7 mouse cellular contexts compared by ENCODE assay signal in the genomic region with DNA sequence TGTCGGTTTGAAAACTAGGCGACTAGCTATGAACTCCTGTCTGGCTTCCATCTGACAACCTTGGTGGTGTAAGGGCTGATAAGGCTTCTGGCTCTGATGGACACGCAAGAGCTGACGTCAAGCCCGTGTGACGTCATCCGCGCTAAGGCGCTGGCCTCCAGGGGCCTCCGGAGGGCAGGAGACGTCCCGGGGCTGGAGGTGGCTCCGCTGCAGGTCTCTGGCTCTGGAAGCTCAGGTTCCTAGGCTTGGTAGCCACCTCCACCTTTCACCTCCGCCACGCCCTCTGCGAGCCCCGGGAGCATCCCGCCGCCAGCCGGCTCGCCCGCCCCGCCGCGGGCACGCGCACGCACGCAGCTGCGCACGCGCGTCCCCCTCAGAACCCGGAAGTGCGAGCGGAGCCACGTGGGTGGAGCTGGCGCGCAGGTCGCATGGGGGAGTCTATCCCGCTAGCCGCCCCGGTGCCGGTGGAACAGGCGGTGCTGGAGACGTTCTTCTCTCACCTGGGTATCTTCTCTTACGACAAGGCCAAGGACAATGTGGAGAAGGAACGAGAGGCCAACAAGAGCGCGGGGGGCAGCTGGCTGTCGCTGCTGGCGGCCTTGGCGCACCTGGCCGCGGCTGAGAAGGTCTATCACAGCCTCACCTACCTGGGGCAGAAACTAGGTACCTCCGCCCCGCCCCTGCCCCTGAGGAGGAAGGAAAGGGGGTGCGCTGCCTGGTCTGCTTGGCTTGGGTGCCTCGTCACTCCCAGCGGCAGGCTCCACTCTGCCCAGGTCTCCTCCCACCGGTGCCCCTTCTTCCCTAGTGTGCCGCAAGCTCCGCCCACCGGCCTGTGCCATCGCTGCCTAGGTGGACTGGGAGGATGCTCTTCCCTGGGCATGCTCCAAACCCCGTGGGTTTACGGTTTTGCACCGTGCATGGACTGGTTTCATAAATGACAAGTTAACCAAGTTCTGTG. TPM values are rescaled to one million over a fixed set of nuclear protein-coding genes. Genes with fewer than 3 reads are reported as not detected.
A peak's percentile ranks its signal among the peaks of the same experiment; 100 is the strongest.
DNase-seq lines count a peak whose midpoint lies in the region; ATAC-seq and TF ChIP-seq lines count a peak whose summit lies in the region.

A gene (plus strand): TSS at position 390 of the 958 bp plus-strand sequence.

- DNase-seq in adrenal gland, postnatal 25 days = peak; percentile 89
- DNase-seq in heart, adult 2 months = peak; percentile 92 to 93
- DNase-seq in kidney, adult 8-10 months = peak; percentile 70 to 82
- peak; percentile 74 to 88 for DNase-seq in spleen, postnatal 10 days (ENCODE audit: low spot score in 2 of 2)

- peaks cover 8% of the 10 kb centered on the region for H3K4me1 ChIP-seq in embryonic facial prominence, embryonic 12.5 days
- H3K4me1 ChIP-seq in heart, adult 2 months (ENCODE audit: control insufficient read depth, insufficient read depth, low read length) = peaks cover 2% of the 10 kb centered on the region; the same call in 1 of the 2 replicates
- peaks cover 8% of the 10 kb centered on the region for H3K4me1 ChIP-seq in limb, embryonic 13.5 days
- H3K4me1 ChIP-seq in midbrain, embryonic 16.5 days (ENCODE audit: control insufficient read depth, insufficient read depth, low read length) = peaks cover 6% of the 10 kb centered on the region

- H3K4me2 ChIP-seq in embryonic facial prominence, embryonic 12.5 days (replicated peaks) = peak within 1 kb of the TSS; percentile 97
- H3K4me2 ChIP-seq in limb, embryonic 13.5 days (replicated peaks) = peak within 1 kb of the TSS; percentile 97
- peak within 1 kb of the TSS; percentile 97 for H3K4me2 ChIP-seq in midbrain, embryonic 16.5 days (ENCODE audit: low read length)

- H3K9me3 ChIP-seq in embryonic facial prominence, embryonic 12.5 days = no peaks in the 10 kb centered on the region
- no peaks in the 10 kb centered on the region for H3K9me3 ChIP-seq in limb, embryonic 13.5 days
- no peaks in the 10 kb centered on the region for H3K9me3 ChIP-seq in midbrain, embryonic 16.5 days (replicated peaks; ENCODE audit: control insufficient read depth, low read length, poor library complexity, severe bottlenecking)

- intact Hi-C loops in heart, adult 2 months (cut with DNase I) = no loop called here

- H3K27ac ChIP-seq in embryonic facial prominence, embryonic 12.5 days = peak within 1 kb of the TSS; percentile 43; the same call in 1 of the 2 replicates
- peak within 1 kb of the TSS; percentile 72 for H3K27ac ChIP-seq in heart, adult 2 months
- 0 out of 2 replicates have a peak within 1 kb of the TSS, but pooled peaks have one; percentile 22 for H3K27ac ChIP-seq in limb, embryonic 13.5 days
- peak within 1 kb of the TSS; percentile 74 for H3K27ac ChIP-seq in midbrain, embryonic 16.5 days (ENCODE audit: low read length)

- peak; percentile 23; the same call in 1 of the 2 replicates for TF ChIP-seq EP300 in heart, adult 2 months (IDR thresholded peaks at IDR 0.05; ENCODE audit: insufficient read depth, low read depth, low read length)

- peak within 1 kb of the TSS; percentile 88 for H3K4me3 ChIP-seq in embryonic facial prominence, embryonic 12.5 days
- peak within 1 kb of the TSS; percentile 58 for H3K4me3 ChIP-seq in heart, adult 2 months
- H3K4me3 ChIP-seq in limb, embryonic 13.5 days = peak within 1 kb of the TSS; percentile 88
- peak within 1 kb of the TSS; percentile 84 for H3K4me3 ChIP-seq in midbrain, embryonic 16.5 days (ENCODE audit: low read depth, low read length)

- H3K36me3 ChIP-seq in embryonic facial prominence, embryonic 12.5 days = no peaks in the 10 kb centered on the region
- no peaks in the 10 kb centered on the region for H3K36me3 ChIP-seq in heart, adult 2 months (ENCODE audit: control insufficient read depth, insufficient read depth, low read length)
- H3K36me3 ChIP-seq in limb, embryonic 13.5 days = no peaks in the 10 kb centered on the region
- no peaks in the 10 kb centered on the region for H3K36me3 ChIP-seq in midbrain, embryonic 16.5 days (ENCODE audit: control insufficient read depth, insufficient read depth, low read length)

- ATAC-seq in embryonic facial prominence, embryonic 12.5 days (ENCODE audit: insufficient number of reproducible peaks, insufficient read depth, low FRiP score, low TSS enrichment) = peak; percentile 74
- ATAC-seq in limb, embryonic 13.5 days (ENCODE audit: low FRiP score, low read depth) = peak; percentile 91
- ATAC-seq in midbrain, embryonic 16.5 days = peak; percentile 93

- under 1% methylated on average over 63 of the region's 68 CpGs for WGBS in embryonic facial prominence, embryonic 12.5 days
- under 1% methylated on average over 68 of the region's 68 CpGs for WGBS in heart, adult 2 months
- WGBS in limb, embryonic 13.5 days = under 1% methylated on average over 66 of the region's 68 CpGs
- under 1% methylated on average over 65 of the region's 68 CpGs for WGBS in midbrain, embryonic 16.5 days

- H3K9ac ChIP-seq in embryonic facial prominence, embryonic 12.5 days = peak within 1 kb of the TSS; percentile 64
- H3K9ac ChIP-seq in heart, adult 2 months (ENCODE audit: low read depth, low read length) = peak within 1 kb of the TSS; percentile 63
- peak within 1 kb of the TSS; percentile 74 for H3K9ac ChIP-seq in limb, embryonic 13.5 days
- peak within 1 kb of the TSS; percentile 70 for H3K9ac ChIP-seq in midbrain, embryonic 16.5 days (ENCODE audit: low read depth, low read length)

- TF ChIP-seq POLR2A in heart, adult 2 months (IDR thresholded peaks at IDR 0.05; ENCODE audit: insufficient read depth, low read depth, low read length) = peak; percentile 67

- no peaks in the 10 kb centered on the region for H3K27me3 ChIP-seq in embryonic facial prominence, embryonic 12.5 days
- H3K27me3 ChIP-seq in heart, adult 2 months (ENCODE audit: control insufficient read depth, insufficient read depth, low read length) = no peaks in the 10 kb centered on the region
- no peaks in the 10 kb centered on the region for H3K27me3 ChIP-seq in limb, embryonic 13.5 days
- H3K27me3 ChIP-seq in midbrain, embryonic 16.5 days (ENCODE audit: control insufficient read depth, insufficient read depth, low read depth, low read length) = no peaks in the 10 kb centered on the region

- peak; percentile 41 for TF ChIP-seq CTCF in heart, adult 2 months (IDR thresholded peaks at IDR 0.05)

- H3K79me2 ChIP-seq in heart, adult 2 months (replicated peaks; ENCODE audit: control insufficient read depth, insufficient read depth, low read length) = no peaks in the 10 kb centered on the region

RNA-seq across cellular contexts. Expression of the gene that starts here (rescaled TPM):
- 11.4 and 14.4 TPM in 2 replicates for total RNA-seq in adrenal gland, postnatal 25 days (2021)
- polyA plus RNA-seq in embryonic facial prominence, embryonic 12.5 days (2016; fragmentation: Nextera tagmentation; extraction: Ambion mirVana) = 2.6 and 2.7 TPM in 2 replicates
- 1 to 10 TPM; 2.0 to 2.2 TPM for total RNA-seq in heart, adult 2 months (2021)
- 1.9 and 2.8 TPM in 2 replicates for polyA plus RNA-seq in heart, adult 2 months (2012; rRNA removed)
- polyA plus RNA-seq in limb, embryonic 13.5 days (2015; fragmentation: Nextera tagmentation; extraction: Ambion mirVana) = 2.7 and 2.8 TPM in 2 replicates
- 2.3 and 2.4 TPM in 2 replicates for polyA plus RNA-seq in midbrain, embryonic 16.5 days (2015; fragmentation: Nextera tagmentation; extraction: Ambion mirVana)

Comparison
In these comparisons a context has a peak if more than half of its experiments do, and no peak if none do; other contexts are left out.
1. Peak in every context shown above with its lines: DNase-seq, ATAC-seq, H3K4me3 ChIP-seq and H3K27ac ChIP-seq.
2. H3K27ac ChIP-seq: peak in every context shown above with its lines; median percentile 74 in midbrain, embryonic 16.5 days; 72 in heart, adult 2 months; 43 in embryonic facial prominence, embryonic 12.5 days; 22 in limb, embryonic 13.5 days.